Mouse (Mus musculus) CH12.LX (cell line): ENCODE measurements at regions not wholly inside any gene's neighbourhood (a gene's known extent, or its start where the extent isn't known, plus 50 kb on each side); places are given as distances from the start of the nearest gene placed in this dataset.

ENCODE experiments used
- CTCF ChIP-seq, 2 experiments: IDR thresholded peaks in 1 of 2; conservative IDR thresholded peaks in 1 of 2; 2 replicates each; pipeline ENCODE4 v1.5.1; 2011 to 2012; ENCODE audit warnings: low read depth in 2 of 2, low read length in 2 of 2, improper control_type of control experiment in 1 of 2, inconsistent platforms in 1 of 2, mild to moderate bottlenecking in 1 of 2, moderate library complexity in 1 of 2
- EP300 ChIP-seq: IDR thresholded peaks from 2 replicates; pipeline ENCODE4 v1.6.1; 2011; ENCODE audit warnings: low read length, improper control_type of control experiment
- ETS1 ChIP-seq: conservative IDR thresholded peaks from 2 replicates; pipeline ENCODE4 v1.6.1; 2012; ENCODE audit warnings: low read depth, mild to moderate bottlenecking, inconsistent platforms, low read length, improper control_type of control experiment, moderate library complexity
- GABPA ChIP-seq: IDR thresholded peaks from 2 replicates; pipeline ENCODE4 v1.6.1; 2012; ENCODE audit warnings: low read depth, low read length, improper control_type of control experiment, inconsistent platforms; ENCODE audit not compliant: insufficient replicate concordance
- HCFC1 ChIP-seq: IDR thresholded peaks from 2 replicates; pipeline ENCODE4 v1.6.1; 2012; ENCODE audit warnings: low read depth, mild to moderate bottlenecking, inconsistent platforms, low read length, improper control_type of control experiment
- JUN ChIP-seq: IDR thresholded peaks from 2 replicates; pipeline ENCODE4 v1.6.1; 2011; ENCODE audit warnings: low read depth, mild to moderate bottlenecking, low read length, improper control_type of control experiment, moderate library complexity; ENCODE audit not compliant: insufficient read depth
- MAFK ChIP-seq: IDR thresholded peaks from 2 replicates; pipeline ENCODE4 v1.6.1; 2011; ENCODE audit warnings: low read length, improper control_type of control experiment; ENCODE audit not compliant: insufficient replicate concordance
- MAZ ChIP-seq: IDR thresholded peaks from 2 replicates; pipeline ENCODE4 v1.6.1; 2012; ENCODE audit warnings: low read depth, mild to moderate bottlenecking, inconsistent platforms, low read length, improper control_type of control experiment, moderate library complexity
- POLR2A ChIP-seq: IDR thresholded peaks from 2 replicates; pipeline ENCODE4 v1.6.1; 2011; ENCODE audit warnings: low read depth, mild to moderate bottlenecking, improper control_type of control experiment, low read length
- RAD21 ChIP-seq: IDR thresholded peaks from 2 replicates; pipeline ENCODE4 v1.6.1; 2011; ENCODE audit warnings: low read depth, mild to moderate bottlenecking, low read length, improper control_type of control experiment, moderate library complexity
- RCOR1 ChIP-seq: conservative IDR thresholded peaks from 2 replicates; pipeline ENCODE4 v1.6.1; 2012; ENCODE audit warnings: low read depth, mild to moderate bottlenecking, inconsistent platforms, low read length, improper control_type of control experiment
- SMC3 ChIP-seq: IDR thresholded peaks from 2 replicates; pipeline ENCODE4 v1.6.1; 2011; ENCODE audit warnings: low read depth, low read length, improper control_type of control experiment
- USF2 ChIP-seq: conservative IDR thresholded peaks from 2 replicates; pipeline ENCODE4 v1.6.1; 2011; ENCODE audit warnings: low read depth, low read length, improper control_type of control experiment

GRCm38 (mm10) chr12:70616049-70616448 is 163.2 kb downstream of the Tmx1 start:
- TF ChIP-seq HCFC1, result no peak
- no peak for TF ChIP-seq POLR2A
- no peak for TF ChIP-seq RAD21
- TF ChIP-seq USF2, result no peak
- no peak for TF ChIP-seq EP300
- no peak for TF ChIP-seq MAZ
- TF ChIP-seq CTCF (conservative IDR thresholded peaks at IDR 0.05 in 1 of 2, IDR thresholded peaks at IDR 0.05 in 1 of 2; ENCODE audit: low read depth in 2 of 2, low read length in 2 of 2), result no peak
- no peak for TF ChIP-seq RCOR1
- no peak for TF ChIP-seq SMC3
- no peak for TF ChIP-seq JUN
- TF ChIP-seq ETS1, result no peak
- TF ChIP-seq GABPA, result no peak
- TF ChIP-seq MAFK, result no peak
